Mouse (Mus musculus): ENCODE results near the gene Jagn1.

GRCm38 (mm10) chr6:113423000-113423399 lies 19.4 kb upstream of the Jagn1 start:
- TF ChIP-seq CTCF (IDR thresholded peaks at IDR 0.05; ENCODE audit: extremely low read depth, insufficient read depth, insufficient read length, insufficient replicate concordance), result no peak
- no peak for TF ChIP-seq POLR2A (IDR thresholded peaks at IDR 0.05; ENCODE audit: low read depth, low read length)
